Mouse (Mus musculus): ENCODE results near the gene Taf13. TPM values are rescaled to one million over a fixed set of nuclear protein-coding genes. Genes with fewer than 3 reads are reported as not detected.
A peak's percentile ranks its signal among the peaks of the same experiment; 100 is the strongest.

Gene Taf13
- polyA plus RNA-seq, 1 experiment = 9.1 TPM

- 2% methylated on average over 17 of the region's 17 CpGs for WGBS
- no peak overlapping the region for H3K4me3 ChIP-seq (replicated peaks; ENCODE audit: control insufficient read depth, low read depth, low read length)
- TF ChIP-seq CTCF (IDR thresholded peaks at IDR 0.05; ENCODE audit: control insufficient read depth, insufficient read depth, low read length) (peak; percentile 66), POLR2A (IDR thresholded peaks at IDR 0.05; ENCODE audit: borderline replicate concordance, control insufficient read depth, low read depth, low read length) (no peak)
- no peak overlapping the region for H3K27ac ChIP-seq (ENCODE audit: control insufficient read depth, insufficient read depth, low read depth, low read length, poor library complexity)
- H3K4me1 ChIP-seq (ENCODE audit: control insufficient read depth, insufficient read depth, low read length) = peaks cover 1% of the 10 kb centered on the region
These were observed 34.2 kb upstream of the Taf13 start for GRCm38 (mm10) chr3:108537303-108537702.

- WGBS = 64% methylated on average over 11 of the region's 11 CpGs
- H3K4me1 ChIP-seq (ENCODE audit: control insufficient read depth, insufficient read depth, low read length) = peaks cover 1% of the 10 kb centered on the region
- TF ChIP-seq CTCF (IDR thresholded peaks at IDR 0.05; ENCODE audit: control insufficient read depth, insufficient read depth, low read length) (no peak), POLR2A (IDR thresholded peaks at IDR 0.05; ENCODE audit: borderline replicate concordance, control insufficient read depth, low read depth, low read length) (no peak)
- no peak overlapping the region for H3K4me3 ChIP-seq (replicated peaks; ENCODE audit: control insufficient read depth, low read depth, low read length)
- no peak overlapping the region for H3K27ac ChIP-seq (ENCODE audit: control insufficient read depth, insufficient read depth, low read depth, low read length, poor library complexity)
These were observed 29.2 kb upstream of the Taf13 start for GRCm38 (mm10) chr3:108542299-108542698.

- under 1% methylated on average over 42 of the region's 42 CpGs for WGBS
- TF ChIP-seq CTCF (IDR thresholded peaks at IDR 0.05; ENCODE audit: control insufficient read depth, insufficient read depth, low read length) (no peak), POLR2A (IDR thresholded peaks at IDR 0.05; ENCODE audit: borderline replicate concordance, control insufficient read depth, low read depth, low read length) (no peak)
- H3K27ac ChIP-seq (ENCODE audit: control insufficient read depth, insufficient read depth, low read depth, low read length, poor library complexity) = peak overlapping the region; percentile 88
- no peaks in the 10 kb centered on the region; the same call in 1 of the 2 replicates for H3K4me1 ChIP-seq (ENCODE audit: control insufficient read depth, insufficient read depth, low read length)
- H3K4me3 ChIP-seq (replicated peaks; ENCODE audit: control insufficient read depth, low read depth, low read length) = peak overlapping the region; percentile 86
These were observed 17.4 kb upstream of the Taf13 start for GRCm38 (mm10) chr3:108554111-108554561.

GRCm38 (mm10) chr3:108554587-108555312, 16.7 kb upstream of the Taf13 start:
- TF ChIP-seq CTCF (IDR thresholded peaks at IDR 0.05; ENCODE audit: control insufficient read depth, insufficient read depth, low read length) = peak; percentile 87
- TF ChIP-seq POLR2A (IDR thresholded peaks at IDR 0.05; ENCODE audit: borderline replicate concordance, control insufficient read depth, low read depth, low read length) = peak; percentile 100
- WGBS = 16% methylated on average over 22 of the region's 22 CpGs
- no peaks in the 10 kb centered on the region; the same call in 1 of the 2 replicates for H3K4me1 ChIP-seq (ENCODE audit: control insufficient read depth, insufficient read depth, low read length)
- H3K4me3 ChIP-seq (replicated peaks; ENCODE audit: control insufficient read depth, low read depth, low read length) = peak overlapping the region; percentile 86
- peak overlapping the region; percentile 88 for H3K27ac ChIP-seq (ENCODE audit: control insufficient read depth, insufficient read depth, low read depth, low read length, poor library complexity)

GRCm38 (mm10) chr3:108557888-108558287, 13.6 kb upstream of the Taf13 start:
- Histone ChIP-seq H3K4me1 (ENCODE audit: control insufficient read depth, insufficient read depth, low read length) (no peaks in the 10 kb centered on the region; the same call in 1 of the 2 replicates), H3K4me3 (replicated peaks; ENCODE audit: control insufficient read depth, low read depth, low read length) (no peak overlapping the region), H3K27ac (ENCODE audit: control insufficient read depth, insufficient read depth, low read depth, low read length, poor library complexity) (peak overlapping the region; percentile 41)
- TF ChIP-seq POLR2A (IDR thresholded peaks at IDR 0.05; ENCODE audit: borderline replicate concordance, control insufficient read depth, low read depth, low read length) (no peak), CTCF (IDR thresholded peaks at IDR 0.05; ENCODE audit: control insufficient read depth, insufficient read depth, low read length) (no peak)
- WGBS = 49% methylated on average over 4 of the region's 4 CpGs

- TF ChIP-seq CTCF (IDR thresholded peaks at IDR 0.05; ENCODE audit: control insufficient read depth, insufficient read depth, low read length) = no peak
- TF ChIP-seq POLR2A (IDR thresholded peaks at IDR 0.05; ENCODE audit: borderline replicate concordance, control insufficient read depth, low read depth, low read length) = peak; percentile 90
- peak within 1 kb of the TSS; percentile 77 for H3K4me3 ChIP-seq (replicated peaks; ENCODE audit: control insufficient read depth, low read depth, low read length)
These were observed 9.3 kb upstream of the Taf13 start, which contains the start of gene Tmem167b for GRCm38 (mm10) chr3:108562133-108562730. TSS of gene Tmem167b (minus strand) at chr3:108562466.

GRCm38 (mm10) chr3:108562777-108563271, 8.7 kb upstream of the Taf13 start:
- TF ChIP-seq CTCF (IDR thresholded peaks at IDR 0.05; ENCODE audit: control insufficient read depth, insufficient read depth, low read length) = no peak
- TF ChIP-seq POLR2A (IDR thresholded peaks at IDR 0.05; ENCODE audit: borderline replicate concordance, control insufficient read depth, low read depth, low read length) = no peak
- Histone ChIP-seq H3K4me3 (replicated peaks; ENCODE audit: control insufficient read depth, low read depth, low read length) (peak overlapping the region; percentile 54), H3K4me1 (ENCODE audit: control insufficient read depth, insufficient read depth, low read length) (no peaks in the 10 kb centered on the region; the same call in 1 of the 2 replicates), H3K27ac (ENCODE audit: control insufficient read depth, insufficient read depth, low read depth, low read length, poor library complexity) (peak overlapping the region; percentile 79)
- WGBS = under 1% methylated on average over 15 of the region's 15 CpGs

More at GRCm38 (mm10) chr3:108562133-108562730, 9.3 kb upstream of the Taf13 start, which contains the start of gene Tmem167b:
- WGBS = under 1% methylated on average over 45 of the region's 45 CpGs
- Histone ChIP-seq H3K27ac (ENCODE audit: control insufficient read depth, insufficient read depth, low read depth, low read length, poor library complexity) (peak within 1 kb of the TSS; percentile 92), H3K4me1 (ENCODE audit: control insufficient read depth, insufficient read depth, low read length) (no peaks in the 10 kb centered on the region; the same call in 1 of the 2 replicates)

- Histone ChIP-seq H3K4me3 (replicated peaks; ENCODE audit: control insufficient read depth, low read depth, low read length) (peak overlapping the region; percentile 54), H3K27ac (ENCODE audit: control insufficient read depth, insufficient read depth, low read depth, low read length, poor library complexity) (peak overlapping the region; percentile 79; the same call in 1 of the 2 replicates), H3K4me1 (ENCODE audit: control insufficient read depth, insufficient read depth, low read length) (no peaks in the 10 kb centered on the region; the same call in 1 of the 2 replicates)
- TF ChIP-seq CTCF (IDR thresholded peaks at IDR 0.05; ENCODE audit: control insufficient read depth, insufficient read depth, low read length) (peak; percentile 58), POLR2A (IDR thresholded peaks at IDR 0.05; ENCODE audit: borderline replicate concordance, control insufficient read depth, low read depth, low read length) (no peak)
- WGBS = 0% methylated on average over 4 of the region's 4 CpGs
These were observed 8.2 kb upstream of the Taf13 start for GRCm38 (mm10) chr3:108563309-108563708.

All from bone marrow, adult 2 months (tissue).